Mouse (Mus musculus): ENCODE results near the gene Cdh18. TPM values are rescaled to one million over a fixed set of nuclear protein-coding genes. Genes with fewer than 3 reads are reported as not detected.
A peak's percentile ranks its signal among the peaks of the same experiment; 100 is the strongest.
"Not testable (repeated sequence)": the region's sequence is repeated elsewhere in the genome, so short reads cannot be mapped to it uniquely, and the experiment has no call there.

Cdh18 gene
- polyA plus RNA-seq, 1 experiment from 2014 or later = 14.6 TPM

DNA sequence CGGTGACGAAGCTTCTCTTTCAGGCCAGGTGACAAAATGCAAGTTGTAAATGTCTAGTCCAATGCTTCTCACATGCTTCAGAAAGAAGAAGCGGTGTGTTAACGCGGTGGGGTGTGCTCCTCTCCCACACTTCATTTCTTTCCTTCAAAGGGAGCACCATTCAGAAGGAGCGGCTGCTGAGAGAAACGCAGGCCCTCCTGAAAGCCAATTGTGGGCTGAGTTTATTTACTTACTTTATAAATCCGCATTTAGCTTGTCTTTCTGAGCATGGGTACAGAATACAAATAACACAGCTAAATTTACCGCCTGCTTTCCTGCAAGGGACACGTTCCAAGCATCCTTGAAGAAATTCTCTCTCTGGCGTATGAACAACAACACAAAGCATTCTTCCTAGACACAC lies 420.6 kb downstream of the Cdh18 start:
- Histone ChIP-seq H3K9me3 (replicated peaks) (no peaks in the 10 kb centered on the region), H3K4me3 (replicated peaks) (no peak overlapping the region), H3K4me1 (no peaks in the 10 kb centered on the region), H3K27ac (replicated peaks) (no peak overlapping the region), H3K9ac (replicated peaks) (no peak overlapping the region), H3K4me2 (no peak overlapping the region), H3K36me3 (no peaks in the 10 kb centered on the region), H3K27me3 (replicated peaks) (no peaks in the 10 kb centered on the region)
- ATAC-seq (ENCODE audit: low FRiP score) = no peak
- WGBS = 66% methylated on average over 11 of the region's 11 CpGs

- Histone ChIP-seq H3K36me3 (no peaks in the 10 kb centered on the region), H3K4me3 (replicated peaks) (no peak overlapping the region), H3K9me3 (replicated peaks) (no peaks in the 10 kb centered on the region), H3K9ac (replicated peaks) (no peak overlapping the region), H3K27me3 (replicated peaks) (no peaks in the 10 kb centered on the region), H3K4me1 (no peaks in the 10 kb centered on the region), H3K4me2 (no peak overlapping the region), H3K27ac (replicated peaks) (no peak overlapping the region)
- 78% methylated on average over 5 of the region's 5 CpGs for WGBS
- ATAC-seq (ENCODE audit: low FRiP score) = no peak
Measured at GRCm38 (mm10) chr15:22980136-22980535, 431.3 kb downstream of the Cdh18 start.

DNA sequence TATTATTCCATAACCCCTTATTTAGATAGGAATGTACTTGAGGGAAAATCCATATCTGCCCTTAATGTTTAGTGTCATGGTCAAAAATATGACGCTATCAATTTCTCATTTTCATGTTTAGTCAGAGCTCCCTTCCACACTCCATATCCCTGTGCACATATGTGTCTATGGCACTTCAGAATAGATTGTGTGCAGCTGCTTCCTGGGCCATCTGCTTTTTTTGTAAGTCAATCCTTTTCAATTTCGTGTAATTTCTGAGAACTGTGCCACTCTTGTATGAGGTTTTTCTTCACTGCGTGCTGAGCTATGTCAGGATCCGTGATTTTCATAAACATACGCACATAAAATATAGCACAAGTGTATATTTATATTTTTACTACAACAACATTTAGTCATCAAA lies 435.8 kb downstream of the Cdh18 start:
- Histone ChIP-seq H3K9me3 (replicated peaks) (no peaks in the 10 kb centered on the region), H3K4me1 (no peaks in the 10 kb centered on the region), H3K4me2 (no peak overlapping the region), H3K36me3 (no peaks in the 10 kb centered on the region), H3K4me3 (replicated peaks) (no peak overlapping the region), H3K27ac (replicated peaks) (no peak overlapping the region), H3K27me3 (replicated peaks) (no peaks in the 10 kb centered on the region), H3K9ac (replicated peaks) (no peak overlapping the region)
- ATAC-seq (ENCODE audit: low FRiP score) = no peak
- WGBS = 85% methylated on average over 5 of the region's 5 CpGs

DNA sequence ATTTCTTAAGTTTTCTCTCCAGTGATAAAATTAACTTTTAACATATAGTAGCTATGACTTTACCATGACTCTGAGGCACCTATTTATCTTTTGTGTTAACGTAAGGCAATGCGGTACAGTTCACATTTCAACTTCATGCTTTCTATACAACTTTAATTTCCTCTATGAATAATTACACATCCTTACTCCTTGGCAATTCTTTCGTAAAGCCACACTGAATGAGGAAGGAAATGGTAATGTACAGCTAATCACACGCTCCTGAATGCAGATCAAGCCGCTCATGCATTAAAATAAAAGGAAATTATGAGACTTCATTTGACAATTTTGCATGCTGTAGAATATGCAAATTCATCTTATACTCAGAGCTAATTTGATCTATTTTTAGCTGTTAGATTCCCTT lies 467.9 kb downstream of the Cdh18 start:
- H3K4me3 ChIP-seq (replicated peaks) = no peak overlapping the region
- no peak overlapping the region for H3K4me2 ChIP-seq
- H3K36me3 ChIP-seq = no peaks in the 10 kb centered on the region
- H3K27me3 ChIP-seq (replicated peaks) = no peaks in the 10 kb centered on the region
- no peaks in the 10 kb centered on the region for H3K4me1 ChIP-seq
- WGBS = 60% methylated on average over 5 of the region's 5 CpGs
- H3K9me3 ChIP-seq (replicated peaks) = no peaks in the 10 kb centered on the region
- no peak overlapping the region for H3K9ac ChIP-seq (replicated peaks)
- ATAC-seq (ENCODE audit: low FRiP score) = no peak
- H3K27ac ChIP-seq (replicated peaks) = no peak overlapping the region

- no peaks in the 10 kb centered on the region for H3K27me3 ChIP-seq (replicated peaks)
- H3K4me1 ChIP-seq = no peaks in the 10 kb centered on the region
- H3K4me3 ChIP-seq (replicated peaks) = no peak overlapping the region
- WGBS = 53% methylated on average over 2 of the region's 2 CpGs
- no peak for ATAC-seq (ENCODE audit: low FRiP score)
- H3K27ac ChIP-seq (replicated peaks) = no peak overlapping the region
- no peak overlapping the region for H3K9ac ChIP-seq (replicated peaks)
- no peaks in the 10 kb centered on the region for H3K36me3 ChIP-seq
- no peak overlapping the region for H3K4me2 ChIP-seq
- no peaks in the 10 kb centered on the region for H3K9me3 ChIP-seq (replicated peaks)
Measured at GRCm38 (mm10) chr15:23021151-23021550, 472.3 kb downstream of the Cdh18 start.

DNA sequence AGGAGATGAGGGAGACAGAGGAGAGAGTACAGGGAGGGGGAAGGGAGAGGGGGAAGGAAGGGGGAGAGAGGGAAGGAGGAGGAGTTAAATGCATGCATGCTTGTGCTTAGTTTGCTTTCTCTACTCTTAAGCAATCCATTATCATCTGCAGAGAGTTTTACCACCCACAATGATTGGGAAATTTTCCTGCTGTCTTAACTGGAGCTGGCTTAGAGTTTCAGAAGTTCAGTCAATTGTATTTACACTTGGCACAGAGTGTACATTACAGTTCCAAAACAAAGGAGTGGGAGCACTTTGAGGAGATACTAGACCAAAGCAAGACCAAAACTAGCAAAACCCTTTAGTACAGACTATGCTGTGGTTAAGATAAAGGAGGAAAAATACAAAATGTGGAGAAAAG lies 473.8 kb downstream of the Cdh18 start:
- Histone ChIP-seq H3K9me3 (replicated peaks) (no peaks in the 10 kb centered on the region), H3K4me2 (no peak overlapping the region), H3K27me3 (replicated peaks) (no peaks in the 10 kb centered on the region), H3K27ac (replicated peaks) (no peak overlapping the region), H3K4me3 (replicated peaks) (no peak overlapping the region), H3K9ac (replicated peaks) (no peak overlapping the region), H3K4me1 (no peaks in the 10 kb centered on the region), H3K36me3 (no peaks in the 10 kb centered on the region)
- ATAC-seq (ENCODE audit: low FRiP score) = no peak

GRCm38 (mm10) chr15:23035551-23036207 lies 486.9 kb downstream of the Cdh18 start:
- ATAC-seq (ENCODE audit: low FRiP score) = peak; percentile 75
- Histone ChIP-seq H3K36me3 (no peaks in the 10 kb centered on the region), H3K9ac (replicated peaks) (peak overlapping the region; percentile 51), H3K4me1 (peaks cover 8% of the 10 kb centered on the region), H3K4me3 (replicated peaks) (peak overlapping the region; percentile 45), H3K9me3 (replicated peaks) (no peaks in the 10 kb centered on the region), H3K27ac (replicated peaks) (peak overlapping the region; percentile 81), H3K27me3 (replicated peaks) (no peaks in the 10 kb centered on the region), H3K4me2 (peak overlapping the region; percentile 63)
- 3% methylated on average over 14 of the region's 14 CpGs for WGBS

DNA sequence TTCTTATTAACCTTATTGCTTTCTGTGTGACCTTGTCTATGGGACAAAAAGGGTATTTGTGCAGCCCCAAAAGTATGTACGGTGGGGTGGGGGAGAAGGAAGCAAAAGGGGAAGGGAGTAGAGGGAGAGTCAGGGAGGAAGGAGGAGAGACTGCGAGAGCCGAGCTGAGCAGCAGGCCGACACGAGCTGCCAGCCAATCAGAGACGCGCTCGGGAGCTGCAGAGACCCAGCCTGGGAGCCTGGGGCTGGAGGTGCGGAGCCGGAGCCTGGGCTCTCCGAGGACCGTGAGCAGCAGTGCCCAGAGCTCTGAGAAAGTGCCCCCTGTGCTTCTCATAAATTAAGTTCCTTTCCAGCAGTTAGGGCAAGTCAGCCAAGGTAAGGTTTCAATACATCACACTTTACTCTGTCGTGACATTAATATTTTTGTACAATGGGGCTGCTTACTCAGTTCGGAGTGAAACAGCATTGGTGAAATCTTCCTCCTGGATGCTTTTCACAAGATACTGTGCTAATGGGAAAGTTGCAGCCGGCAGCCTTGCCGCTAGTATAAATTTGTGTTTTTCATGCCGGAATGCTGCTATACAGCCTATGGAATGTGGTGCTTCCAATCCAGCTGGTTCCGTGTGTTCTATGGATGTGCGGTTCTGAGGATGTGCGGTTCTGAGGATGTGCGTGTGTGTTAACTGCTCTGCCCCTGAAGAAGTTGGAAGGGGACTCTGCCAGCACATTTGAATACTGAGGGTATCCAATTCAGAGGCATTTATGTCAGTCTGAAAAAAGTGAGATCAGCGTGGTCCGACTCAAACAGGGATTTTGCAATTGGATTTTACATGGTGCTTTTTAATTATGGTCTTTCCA lies 487.6 kb downstream of the Cdh18 start:
- Histone ChIP-seq H3K9ac (replicated peaks) (peak overlapping the region; percentile 51), H3K4me2 (peak overlapping the region; percentile 63), H3K27ac (replicated peaks) (peak overlapping the region; percentile 81), H3K4me3 (replicated peaks) (peak overlapping the region; percentile 45), H3K4me1 (peaks cover 8% of the 10 kb centered on the region), H3K27me3 (replicated peaks) (no peaks in the 10 kb centered on the region), H3K9me3 (replicated peaks) (no peaks in the 10 kb centered on the region), H3K36me3 (no peaks in the 10 kb centered on the region)
- 2% methylated on average over 23 of the region's 23 CpGs for WGBS
- peak; percentile 99 for ATAC-seq (ENCODE audit: low FRiP score)

DNA sequence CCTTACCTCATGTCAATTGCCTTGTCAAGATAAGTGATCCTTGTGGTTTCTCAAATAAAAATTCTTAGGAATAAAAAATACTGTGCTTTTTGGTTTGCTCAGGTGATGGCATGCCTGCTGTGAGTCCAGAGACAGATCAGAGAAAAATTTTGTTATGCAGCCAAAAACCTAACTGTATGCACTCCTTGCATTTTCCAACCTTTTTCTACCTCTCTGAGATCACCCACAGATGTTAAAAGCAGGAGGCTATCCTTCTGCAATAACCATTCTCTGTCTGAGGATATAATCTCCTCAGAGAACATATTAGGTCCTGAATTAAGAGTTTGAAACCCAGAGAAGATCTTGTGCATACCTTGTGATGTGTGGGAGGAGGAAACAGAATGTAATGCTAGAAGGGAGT lies 488.7 kb downstream of the Cdh18 start:
- Histone ChIP-seq H3K27me3 (replicated peaks) (no peaks in the 10 kb centered on the region), H3K27ac (replicated peaks) (no peak overlapping the region; the same call in 1 of the 2 replicates), H3K4me2 (peak overlapping the region; percentile 63), H3K4me1 (peaks cover 8% of the 10 kb centered on the region), H3K4me3 (replicated peaks) (peak overlapping the region; percentile 45), H3K36me3 (no peaks in the 10 kb centered on the region), H3K9ac (replicated peaks) (peak overlapping the region; percentile 51; the same call in 1 of the 2 replicates), H3K9me3 (replicated peaks) (no peaks in the 10 kb centered on the region)
- ATAC-seq (ENCODE audit: low FRiP score) = no peak

GRCm38 (mm10) chr15:23046127-23046785 lies 497.4 kb downstream of the Cdh18 start:
- Histone ChIP-seq H3K27me3 (replicated peaks) (no peaks in the 10 kb centered on the region), H3K4me2 (no peak overlapping the region), H3K4me3 (replicated peaks) (no peak overlapping the region), H3K27ac (replicated peaks) (no peak overlapping the region), H3K9me3 (replicated peaks) (no peaks in the 10 kb centered on the region), H3K4me1 (no peaks in the 10 kb centered on the region), H3K36me3 (no peaks in the 10 kb centered on the region), H3K9ac (replicated peaks) (no peak overlapping the region)
- 80% methylated on average over 4 of the region's 4 CpGs for WGBS
- ATAC-seq (ENCODE audit: low FRiP score) = no peak

DNA sequence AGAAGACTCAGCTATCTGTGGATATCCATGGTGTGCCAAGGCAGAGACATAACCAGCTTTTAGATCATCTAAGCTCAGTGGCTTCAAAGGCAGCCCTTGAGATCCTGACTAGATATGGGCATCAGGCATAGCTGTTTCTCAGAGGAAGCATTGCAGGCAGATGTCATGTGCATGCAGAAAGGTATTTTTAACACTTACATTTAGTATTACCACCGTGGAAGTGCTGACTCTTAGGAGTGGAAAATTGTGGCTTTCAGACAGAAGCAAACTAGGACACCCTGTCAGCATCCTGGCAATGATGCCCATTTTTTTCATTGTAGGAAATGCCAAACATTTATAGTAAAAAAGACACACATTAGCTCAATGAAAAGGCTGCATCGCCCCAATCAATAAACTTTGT lies 503.2 kb downstream of the Cdh18 start:
- Histone ChIP-seq H3K4me1 (no peaks in the 10 kb centered on the region), H3K9me3 (replicated peaks) (no peaks in the 10 kb centered on the region), H3K4me2 (no peak overlapping the region), H3K36me3 (no peaks in the 10 kb centered on the region), H3K27ac (replicated peaks) (no peak overlapping the region), H3K27me3 (replicated peaks) (no peaks in the 10 kb centered on the region), H3K9ac (replicated peaks) (no peak overlapping the region), H3K4me3 (replicated peaks) (no peak overlapping the region)
- 80% methylated on average over 2 of the region's 2 CpGs for WGBS
- no peak for ATAC-seq (ENCODE audit: low FRiP score)

DNA sequence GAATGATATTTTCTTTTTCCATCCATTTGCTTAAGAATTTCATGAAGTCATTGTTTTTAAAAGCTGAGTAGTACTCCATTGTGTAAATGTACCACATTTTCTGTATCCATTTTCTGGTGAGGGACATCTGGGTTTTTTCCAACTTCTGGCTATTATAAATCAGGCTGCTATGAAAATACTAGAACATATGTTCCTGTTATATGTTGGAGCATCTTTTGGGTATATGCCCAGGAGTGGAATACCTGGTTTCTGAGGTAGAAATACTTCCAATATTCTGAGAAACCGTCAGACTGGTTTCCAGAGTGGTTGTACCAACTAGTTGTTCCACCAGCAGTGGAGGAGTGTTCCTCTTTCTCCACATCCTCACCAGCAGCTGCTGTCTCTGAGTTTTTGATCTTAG lies 536.5 kb downstream of the Cdh18 start:
- H3K4me1 ChIP-seq; H3K27ac ChIP-seq (replicated peaks); H3K9ac ChIP-seq (replicated peaks); H3K36me3 ChIP-seq; H3K4me2 ChIP-seq; H3K27me3 ChIP-seq (replicated peaks); ATAC-seq (ENCODE audit: low FRiP score); H3K4me3 ChIP-seq (replicated peaks); H3K9me3 ChIP-seq (replicated peaks): not testable (repeated sequence)
- WGBS = 90% methylated on average over 1 of the region's 1 CpGs
